Comparison of ENCODE assay signal across 8 mouse cellular contexts in the genomic region with DNA sequence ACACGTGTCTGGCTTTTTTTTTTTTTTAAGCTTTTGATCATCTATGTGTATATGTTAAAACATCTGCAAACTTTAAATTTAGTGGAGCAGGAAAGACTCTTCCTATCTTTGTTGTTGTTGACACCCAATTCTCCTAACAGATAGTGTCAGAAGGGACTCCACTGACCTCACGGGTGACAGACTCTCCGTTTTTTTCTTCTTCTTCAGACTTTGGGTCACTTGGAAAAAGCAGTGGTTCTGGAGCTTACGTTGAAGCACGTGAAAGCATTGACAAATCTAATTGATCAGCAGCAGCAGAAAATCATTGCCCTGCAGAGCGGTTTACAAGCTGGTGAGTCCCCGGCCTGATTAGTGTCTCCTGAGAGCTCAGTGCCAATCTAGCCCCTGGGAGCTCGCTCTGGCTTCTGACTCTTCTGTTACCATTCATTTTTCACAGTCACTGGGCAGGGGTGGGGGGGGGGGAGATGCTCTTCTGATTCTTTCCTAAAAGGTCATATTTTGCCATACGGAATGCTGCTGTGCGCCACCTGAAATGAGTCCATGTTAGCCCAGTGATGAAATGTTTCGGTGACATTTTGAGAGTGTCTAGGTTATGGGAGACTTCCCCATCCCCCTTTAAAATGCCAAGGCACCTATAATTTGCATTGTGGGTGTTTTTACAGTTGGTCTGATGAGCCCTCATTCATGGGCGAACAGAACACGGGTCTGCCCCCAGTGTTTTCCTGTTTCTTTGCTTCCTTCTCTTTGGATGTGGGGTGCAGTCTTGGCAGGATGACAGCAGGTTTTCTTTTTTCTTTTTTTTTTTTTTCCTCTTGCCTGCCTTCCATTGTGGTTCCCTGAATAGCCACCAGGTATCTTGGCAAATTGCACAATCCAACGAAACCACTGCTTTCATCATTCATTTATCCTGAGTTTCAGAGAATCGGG. TPM values are rescaled to one million over a fixed set of nuclear protein-coding genes. Genes with fewer than 3 reads are reported as not detected.
DNase-seq lines count a peak whose midpoint lies in the region; ATAC-seq lines count a peak whose summit lies in the region.

No protein-coding gene starts in this region.

- peaks cover 52% of the 10 kb centered on the region for H3K27me3 ChIP-seq in midbrain, embryonic 13.5 days
- peaks cover 81% of the 10 kb centered on the region for H3K27me3 ChIP-seq in midbrain, embryonic 10.5 days (ENCODE audit: low read depth, poor library complexity, severe bottlenecking)
- H3K27me3 ChIP-seq in intestine, embryonic 16.5 days (replicated peaks; ENCODE audit: control insufficient read depth, insufficient read depth, low read length): no peaks in the 10 kb centered on the region
- H3K27me3 ChIP-seq in stomach, embryonic 16.5 days (ENCODE audit: control insufficient read depth, insufficient read depth, low read length): no peaks in the 10 kb centered on the region

- peak; percentile 87 for DNase-seq in heart, adult 11 months
- no peak for DNase-seq in heart, adult 8-10 months (ENCODE audit: low spot score)
- no peak for DNase-seq in midbrain, embryonic 10.5 days (ENCODE audit: low spot score)
- no peak for DNase-seq in T-cell, adult 2 months (ENCODE audit: low spot score)
- DNase-seq in adipocyte (ENCODE audit: low spot score): no peak

- 75% methylated on average over 15 of the region's 15 CpGs for WGBS in midbrain, embryonic 13.5 days
- 78% methylated on average over 15 of the region's 15 CpGs for WGBS in midbrain, embryonic 10.5 days
- 63% methylated on average over 15 of the region's 15 CpGs for WGBS in intestine, embryonic 16.5 days
- 71% methylated on average over 15 of the region's 15 CpGs for WGBS in stomach, embryonic 16.5 days

- H3K9me3 ChIP-seq in midbrain, embryonic 13.5 days: no peaks in the 10 kb centered on the region
- H3K9me3 ChIP-seq in midbrain, embryonic 10.5 days (replicated peaks): no peaks in the 10 kb centered on the region
- no peaks in the 10 kb centered on the region for H3K9me3 ChIP-seq in intestine, embryonic 16.5 days (ENCODE audit: control insufficient read depth, low read length)
- no peaks in the 10 kb centered on the region for H3K9me3 ChIP-seq in stomach, embryonic 16.5 days (replicated peaks; ENCODE audit: control insufficient read depth, low read length)

- H3K27ac ChIP-seq in midbrain, embryonic 13.5 days: no peak overlapping the region
- no peak overlapping the region for H3K27ac ChIP-seq in midbrain, embryonic 10.5 days (replicated peaks)
- peak overlapping the region; percentile 49 for H3K27ac ChIP-seq in intestine, embryonic 16.5 days (ENCODE audit: low read length)
- H3K27ac ChIP-seq in stomach, embryonic 16.5 days (ENCODE audit: low read length): peak overlapping the region; percentile 72

- H3K4me3 ChIP-seq in midbrain, embryonic 13.5 days (replicated peaks): no peak overlapping the region
- H3K4me3 ChIP-seq in midbrain, embryonic 10.5 days: no peak overlapping the region
- H3K4me3 ChIP-seq in intestine, embryonic 16.5 days (ENCODE audit: low read length): peak overlapping the region; percentile 54
- H3K4me3 ChIP-seq in stomach, embryonic 16.5 days (replicated peaks; ENCODE audit: low read length): peak overlapping the region; percentile 78

- H3K4me1 ChIP-seq in midbrain, embryonic 13.5 days (replicated peaks): peaks cover 27% of the 10 kb centered on the region
- peaks cover 38% of the 10 kb centered on the region for H3K4me1 ChIP-seq in midbrain, embryonic 10.5 days
- peaks cover 28% of the 10 kb centered on the region for H3K4me1 ChIP-seq in intestine, embryonic 16.5 days (ENCODE audit: control insufficient read depth, insufficient read depth, low read length)
- peaks cover 32% of the 10 kb centered on the region for H3K4me1 ChIP-seq in stomach, embryonic 16.5 days (ENCODE audit: control insufficient read depth, insufficient read depth, low read length)

- peaks cover 4% of the 10 kb centered on the region for H3K36me3 ChIP-seq in midbrain, embryonic 13.5 days
- H3K36me3 ChIP-seq in midbrain, embryonic 10.5 days: peaks cover 6% of the 10 kb centered on the region; the same call in 1 of the 2 replicates
- no peaks in the 10 kb centered on the region for H3K36me3 ChIP-seq in intestine, embryonic 16.5 days (ENCODE audit: control insufficient read depth, insufficient read depth, low read length)
- H3K36me3 ChIP-seq in stomach, embryonic 16.5 days (ENCODE audit: control insufficient read depth, insufficient read depth, low read length): no peaks in the 10 kb centered on the region; the same call in 1 of the 2 replicates

- H3K9ac ChIP-seq in midbrain, embryonic 13.5 days (replicated peaks): no peak overlapping the region
- peak overlapping the region; percentile 85 for H3K9ac ChIP-seq in intestine, embryonic 16.5 days (ENCODE audit: low read depth, low read length)
- H3K9ac ChIP-seq in stomach, embryonic 16.5 days (ENCODE audit: low read length): peak overlapping the region; percentile 88

- ATAC-seq in midbrain, embryonic 13.5 days: no peak
- ATAC-seq in intestine, embryonic 16.5 days: no peak
- ATAC-seq in stomach, embryonic 16.5 days (ENCODE audit: insufficient read depth, low FRiP score): no peak

- peak overlapping the region; percentile 10; the same call in 1 of the 2 replicates for H3K4me2 ChIP-seq in midbrain, embryonic 13.5 days (replicated peaks)
- peak overlapping the region; percentile 88 for H3K4me2 ChIP-seq in intestine, embryonic 16.5 days (ENCODE audit: low read depth, low read length)
- H3K4me2 ChIP-seq in stomach, embryonic 16.5 days (ENCODE audit: low read depth, low read length): peak overlapping the region; percentile 86

RNA-seq across cellular contexts. Expression of gene Bhlhe40, which starts 2.1 kb away (rescaled TPM):
- total RNA-seq in heart, adult 8-10 months (2022): 10 to 100 TPM; 48.6 to 66.7 (median 51.4) TPM
- 3.3 and 3.4 TPM in 2 replicates for polyA plus RNA-seq in midbrain, embryonic 13.5 days (2015; fragmentation: Nextera tagmentation; extraction: Ambion mirVana)
- polyA plus RNA-seq in midbrain, embryonic 10.5 days (2016; fragmentation: Nextera tagmentation; extraction: Ambion mirVana): 1.8 and 1.9 TPM in 2 replicates
- polyA plus RNA-seq in intestine, embryonic 16.5 days (2015; fragmentation: Nextera tagmentation; extraction: Ambion mirVana): 60.7 and 77.0 TPM in 2 replicates
- polyA plus RNA-seq in stomach, embryonic 16.5 days (2015; fragmentation: Nextera tagmentation; extraction: Ambion mirVana): 39.6 and 47.5 TPM in 2 replicates

Comparison
In these comparisons a context has a peak if more than half of its experiments do, and no peak if none do; other contexts are left out.
1. H3K27ac ChIP-seq: peak in intestine, embryonic 16.5 days (single experiment) and stomach, embryonic 16.5 days (single experiment); none in midbrain, embryonic 13.5 days (single experiment) and midbrain, embryonic 10.5 days (single experiment).
2. H3K4me2 ChIP-seq: peak in every context shown above with its lines; median percentile 88 in intestine, embryonic 16.5 days; 86 in stomach, embryonic 16.5 days; 10 in midbrain, embryonic 13.5 days.
3. H3K4me3 ChIP-seq: peak in intestine, embryonic 16.5 days (single experiment) and stomach, embryonic 16.5 days (single experiment); none in midbrain, embryonic 13.5 days (single experiment) and midbrain, embryonic 10.5 days (single experiment).